Mouse (Mus musculus) liver, embryonic 14.5 days (tissue): ENCODE results near the gene Plcb4. TPM values are rescaled to one million over a fixed set of nuclear protein-coding genes. Genes with fewer than 3 reads are reported as not detected.

ENCODE experiments used
- ATAC-seq: fragments of 200-750 bp; cut with Nextera tagmentation; 2 replicates; pipeline ENCODE4 v1.8.0; 2017; ENCODE audit warnings: moderate number of reproducible peaks, mild to moderate bottlenecking, moderate library complexity; ENCODE audit not compliant: insufficient read depth
- DNase-seq, 3 experiments: peaks; one replicate each; pipeline ENCODE4 v3.0.0-alpha.2; 2012 to 2013; ENCODE audit warnings: low read depth in 3 of 3, low spot score in 3 of 3
- H3K27ac ChIP-seq: fragments of 300-500 bp; sonication (generic); 2 replicates; pipeline ENCODE4 v1.5.1; 2014; ENCODE audit warnings: moderate library complexity, mild to moderate bottlenecking, control low read depth, inconsistent platforms
- H3K27me3 ChIP-seq: fragments of 300-500 bp; sonication (generic); 2 replicates; pipeline ENCODE4 v1.6.1; 2014; ENCODE audit warnings: mild to moderate bottlenecking, low read length, moderate library complexity; ENCODE audit not compliant: control insufficient read depth, insufficient read depth
- H3K36me3 ChIP-seq: fragments of 300-500 bp; sonication (generic); replicated peaks from 2 replicates; pipeline ENCODE4 v1.6.1; 2014; ENCODE audit warnings: low read depth; ENCODE audit not compliant: control insufficient read depth, insufficient read depth
- H3K4me1 ChIP-seq, 2 experiments: fragments of 200-500 bp in 1 of 2; fragments of 300-500 bp in 1 of 2; sonication (generic) in 1 of 2; replicated peaks; 2 replicates each; pipeline ENCODE4 v1.6.1; 2012 to 2014; ENCODE audit warnings: antibody characterized with exemption in 1 of 2, inconsistent platforms in 1 of 2, low read length in 1 of 2; ENCODE audit not compliant: control insufficient read depth in 2 of 2, insufficient read depth in 2 of 2
- H3K4me2 ChIP-seq: fragments of 300-500 bp; sonication (generic); 2 replicates; pipeline ENCODE4 v1.6.1; 2014; ENCODE audit warnings: low read depth, mild to moderate bottlenecking, control low read depth, moderate library complexity
- H3K4me3 ChIP-seq, 2 experiments: fragments of 200-500 bp in 1 of 2; fragments of 300-500 bp in 1 of 2; sonication (generic) in 1 of 2; 2 replicates each; pipeline ENCODE4 v1.5.1; 2012 to 2014; ENCODE audit warnings: low read depth in 2 of 2, low read length in 2 of 2, mild to moderate bottlenecking in 2 of 2, control low read depth in 1 of 2, inconsistent platforms in 1 of 2, moderate library complexity in 1 of 2; ENCODE audit not compliant: insufficient read depth in 1 of 2
- H3K9ac ChIP-seq: fragments of 300-500 bp; sonication (generic); replicated peaks from 2 replicates; pipeline ENCODE4 v1.6.1; 2014; ENCODE audit warnings: mild to moderate bottlenecking, control low read depth, moderate library complexity
- H3K9me3 ChIP-seq: fragments of 300-500 bp; sonication (generic); 2 replicates; pipeline ENCODE4 v1.6.1; 2016; ENCODE audit warnings: low read length, mixed read lengths; ENCODE audit not compliant: control insufficient read depth
- CTCF ChIP-seq: IDR thresholded peaks from 2 replicates; pipeline ENCODE4 v1.5.1; 2016; ENCODE audit warnings: antibody characterized with exemption, low read depth, control low read depth
- EP300 ChIP-seq: IDR thresholded peaks from 2 replicates; pipeline ENCODE4 v1.6.1; 2016; ENCODE audit warnings: antibody characterized with exemption, low read depth
- WGBS: fragments of 180-500 bp; shearing (Covaris S2); extraction: QIAGEN DNeasy Blood & Tissue Kit; methylation state at CpG from one replicate; pipeline ENCODE4 v1.1.7; 2014; ENCODE audit not compliant: insufficient replicate concordance; 5-methylcytosine and 5-hydroxymethylcytosine counted together
- polyA plus RNA-seq, 2 experiments: library from polyadenylated mRNA; depleted of rRNA in 1 of 2; stranded (reverse) in 1 of 2; unstranded in 1 of 2; fragments of >200 nt; fragmentation: Nextera tagmentation in 1 of 2; extraction: Ambion mirVana in 1 of 2; gene quantifications; 2 replicates each; pipeline versions ENCODE4 v1.2.1 to v1.2.3; 2012 to 2014

Gene Plcb4
- polyA plus RNA-seq, 2 experiments, result 1.9 to 2.3 TPM

DNA sequence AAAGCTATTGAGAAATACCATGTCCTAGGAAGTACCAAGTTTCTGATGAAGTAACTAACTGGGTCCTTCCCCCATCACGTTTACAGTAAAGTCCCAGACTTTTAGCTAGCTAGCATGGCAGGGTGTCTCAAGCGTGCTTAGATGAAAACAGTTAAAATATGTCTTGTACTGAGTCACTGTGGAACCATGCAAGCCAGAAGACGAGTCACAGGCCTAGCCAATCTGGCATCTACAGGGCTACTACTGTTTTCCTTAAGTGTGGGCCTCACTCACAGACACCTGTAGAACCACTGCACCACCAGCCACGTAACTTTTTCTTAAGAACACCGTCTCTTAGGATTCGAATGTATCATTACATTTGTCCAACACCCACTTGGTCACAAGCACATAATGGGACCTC lies 278.8 kb downstream of the Plcb4 start:
- TF ChIP-seq EP300, result no peak
- TF ChIP-seq CTCF, result no peak
- no peak overlapping the region for H3K4me2 ChIP-seq
- no peaks in the 10 kb centered on the region for H3K36me3 ChIP-seq
- H3K27me3 ChIP-seq, result no peaks in the 10 kb centered on the region
- ATAC-seq, result no peak
- no peak overlapping the region for H3K27ac ChIP-seq
- H3K4me3 ChIP-seq, result no peak overlapping the region
- 59% methylated on average over 6 of the region's 6 CpGs for WGBS
- H3K9ac ChIP-seq, result no peak overlapping the region
- no peak for DNase-seq
- no peaks in the 10 kb centered on the region for H3K4me1 ChIP-seq
- no peaks in the 10 kb centered on the region for H3K9me3 ChIP-seq

DNA sequence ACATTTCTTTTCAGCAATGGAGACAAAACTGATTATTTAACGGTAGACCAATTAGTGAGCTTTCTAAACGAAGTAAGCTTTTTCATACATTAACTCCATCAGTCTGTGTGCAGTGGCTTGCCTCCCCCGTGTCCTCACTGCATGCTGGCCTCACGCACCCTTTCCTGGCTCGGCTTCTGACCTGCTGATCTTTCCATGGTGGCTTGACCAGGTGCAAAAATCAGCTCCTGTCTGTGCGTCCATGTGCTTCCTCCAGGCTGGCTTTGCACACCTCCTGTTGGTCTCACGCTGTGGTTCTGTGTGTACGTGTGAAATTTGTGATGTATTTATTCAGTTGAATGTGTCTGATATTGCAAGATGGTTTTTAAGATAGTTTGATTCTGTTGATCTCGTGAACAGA lies 281.1 kb downstream of the Plcb4 start:
- no peak overlapping the region for H3K9ac ChIP-seq
- TF ChIP-seq EP300, result no peak
- TF ChIP-seq CTCF, result no peak
- no peaks in the 10 kb centered on the region for H3K36me3 ChIP-seq
- H3K4me1 ChIP-seq, result no peaks in the 10 kb centered on the region
- no peak overlapping the region for H3K4me2 ChIP-seq
- no peak for DNase-seq
- no peaks in the 10 kb centered on the region for H3K9me3 ChIP-seq
- no peak overlapping the region for H3K4me3 ChIP-seq
- WGBS, result 68% methylated on average over 9 of the region's 9 CpGs
- no peaks in the 10 kb centered on the region for H3K27me3 ChIP-seq
- no peak for ATAC-seq
- no peak overlapping the region for H3K27ac ChIP-seq

DNA sequence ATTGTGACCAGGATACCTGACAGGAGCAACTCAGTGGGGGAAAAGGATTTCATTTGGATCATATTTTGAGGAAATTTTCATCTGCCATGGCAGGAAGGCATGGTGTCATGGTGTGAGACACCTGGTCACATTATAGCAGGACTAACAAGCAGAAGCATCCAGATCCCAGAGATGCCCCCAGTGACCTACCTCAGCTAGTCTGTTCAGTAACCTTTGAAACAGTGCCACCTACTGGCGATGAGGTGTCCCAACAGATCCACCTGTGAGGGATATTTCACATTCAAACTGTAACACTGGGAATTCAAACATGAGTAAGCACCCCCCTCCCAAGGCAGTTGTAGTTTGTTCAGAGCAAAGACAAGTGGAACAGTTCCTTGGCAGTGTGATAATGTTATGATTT lies 289.0 kb downstream of the Plcb4 start:
- ATAC-seq, result no peak
- no peaks in the 10 kb centered on the region for H3K36me3 ChIP-seq
- DNase-seq, result no peak
- no peaks in the 10 kb centered on the region for H3K4me1 ChIP-seq
- H3K9me3 ChIP-seq, result no peaks in the 10 kb centered on the region; the same call in 1 of the 2 replicates
- no peak overlapping the region for H3K9ac ChIP-seq
- H3K27me3 ChIP-seq, result no peaks in the 10 kb centered on the region
- H3K27ac ChIP-seq, result no peak overlapping the region
- H3K4me2 ChIP-seq, result no peak overlapping the region
- WGBS, result 48% methylated on average over 1 of the region's 1 CpGs
- no peak overlapping the region for H3K4me3 ChIP-seq
- no peak for TF ChIP-seq EP300
- TF ChIP-seq CTCF, result peak; percentile 37

DNA sequence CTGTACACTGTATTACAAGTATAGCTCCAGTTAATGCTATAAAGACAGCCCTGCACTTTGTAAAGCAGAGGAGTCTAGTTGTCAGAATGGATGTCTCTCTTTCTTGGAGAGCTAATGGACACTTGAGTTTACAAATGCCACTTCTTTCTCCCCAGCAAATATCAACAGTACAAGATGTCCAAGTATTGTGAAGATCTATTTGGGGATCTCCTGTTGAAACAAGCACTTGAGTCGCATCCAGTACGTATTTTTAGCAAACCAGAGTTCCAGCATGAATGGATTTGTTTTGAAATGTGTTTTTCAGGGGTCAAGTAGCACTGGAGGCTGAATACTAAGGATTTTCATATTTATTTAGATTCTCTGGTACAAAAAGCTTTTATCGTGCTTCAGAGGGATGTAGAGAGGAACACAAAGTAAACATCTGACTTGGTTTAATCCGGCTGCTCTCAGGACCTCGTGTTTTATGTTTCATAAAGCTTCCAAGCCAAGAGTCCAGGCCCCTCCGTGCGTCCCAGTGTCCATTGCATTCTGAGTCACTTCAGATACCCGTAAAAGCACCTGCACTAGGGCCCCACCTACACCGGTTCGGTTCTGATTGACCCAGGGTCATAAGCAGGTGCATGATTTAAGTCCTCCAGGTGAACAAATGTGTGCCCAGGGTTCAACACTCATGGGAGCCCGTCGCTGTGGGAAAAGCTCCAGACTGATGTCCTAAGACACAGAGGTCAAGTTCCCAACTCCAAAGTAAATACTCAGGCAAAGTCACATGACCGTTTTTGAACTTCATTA lies 296.1 kb downstream of the Plcb4 start:
- no peak overlapping the region for H3K4me2 ChIP-seq
- no peak overlapping the region for H3K9ac ChIP-seq
- no peak for DNase-seq
- no peak for TF ChIP-seq CTCF
- TF ChIP-seq EP300, result no peak
- no peaks in the 10 kb centered on the region for H3K36me3 ChIP-seq
- H3K9me3 ChIP-seq, result no peaks in the 10 kb centered on the region
- H3K27me3 ChIP-seq, result no peaks in the 10 kb centered on the region
- ATAC-seq, result no peak
- no peaks in the 10 kb centered on the region for H3K4me1 ChIP-seq
- no peak overlapping the region for H3K4me3 ChIP-seq
- 69% methylated on average over 13 of the region's 13 CpGs for WGBS
- H3K27ac ChIP-seq, result no peak overlapping the region

DNA sequence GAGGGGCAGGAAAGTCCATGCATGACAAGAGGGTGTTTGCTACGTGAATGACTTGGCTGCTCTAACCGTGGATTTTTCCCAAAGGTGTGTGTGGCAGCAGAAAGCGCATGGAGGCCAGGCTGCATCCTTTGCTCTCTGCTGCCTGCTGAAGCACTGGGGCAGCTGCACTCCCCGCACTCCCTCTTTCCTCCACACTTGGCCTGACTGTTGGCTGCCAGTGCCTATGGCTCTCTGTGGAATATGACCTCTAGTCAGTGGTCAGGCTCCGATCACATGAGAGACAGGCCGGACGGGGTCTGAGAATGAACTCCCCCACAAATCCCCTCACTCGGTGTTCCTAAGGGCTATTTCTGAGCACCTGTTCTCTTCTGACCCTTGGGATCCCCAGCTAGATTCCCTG lies 297.0 kb downstream of the Plcb4 start:
- Histone ChIP-seq H3K4me2 (no peak overlapping the region), H3K4me3 (no peak overlapping the region), H3K27me3 (no peaks in the 10 kb centered on the region), H3K4me1 (no peaks in the 10 kb centered on the region), H3K36me3 (no peaks in the 10 kb centered on the region), H3K9ac (no peak overlapping the region), H3K9me3 (no peaks in the 10 kb centered on the region), H3K27ac (no peak overlapping the region)
- DNase-seq (no peak), ATAC-seq (no peak)
- no peak for TF ChIP-seq CTCF
- TF ChIP-seq EP300, result no peak
- 75% methylated on average over 8 of the region's 8 CpGs for WGBS
